Mouse (Mus musculus): Measurements from ENCODE around the gene Ttc5. TPM values are rescaled to one million over a fixed set of nuclear protein-coding genes. Genes with fewer than 3 reads are reported as not detected.
"Not testable (repeated sequence)": the region's sequence is repeated elsewhere in the genome, so short reads cannot be mapped to it uniquely, and the experiment has no call there.

Ttc5 gene
- total RNA-seq (2021) = 33.6 and 40.3 TPM in 2 replicates
- long read RNA-seq, experiment 1, transcript Ttc5-201 (10 exons, 1,842 nt) = major isoform, 74 of 97 reads
- long read RNA-seq, experiment 1, partial matches to known transcripts = 3 of 97 reads
- long read RNA-seq, experiment 1, other reads (novel, unspliced or antisense) = 14 of 97 reads
- long read RNA-seq, experiment 2, transcript Ttc5-201 (10 exons, 1,842 nt) = major isoform, 58 of 74 reads
- long read RNA-seq, experiment 2, partial matches to known transcripts = 4 of 74 reads
- long read RNA-seq, experiment 2, other reads (novel, unspliced or antisense) = 8 of 74 reads

DNA sequence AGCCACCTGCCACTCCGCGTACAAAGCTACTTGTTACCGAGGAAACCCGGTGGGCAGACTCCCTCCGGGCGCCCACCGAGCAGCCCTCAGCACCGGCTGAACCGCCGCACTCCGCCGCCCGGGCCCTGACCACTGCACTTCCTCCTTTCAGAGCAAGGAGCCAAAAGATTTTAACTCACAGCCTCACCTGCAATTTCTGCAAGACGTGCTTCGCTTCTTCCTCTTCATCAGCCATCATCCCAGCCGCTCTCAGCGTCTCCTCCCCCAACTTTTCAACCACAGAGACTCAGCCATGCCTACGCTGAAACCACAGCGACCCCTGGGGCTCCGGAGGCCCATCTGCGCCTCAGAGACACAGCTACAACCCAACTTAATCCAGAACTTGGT, at the start of gene Ttc5:
TSS of gene Ttc5 (minus strand) at position 269 of the 387 bp plus-strand sequence.
- DNase-seq = peak; percentile 95

GRCm38 (mm10) chr14:50834435-50834834, 49.1 kb upstream of the Ttc5 start:
- no peak for DNase-seq

- no peak for DNase-seq
Measured at GRCm38 (mm10) chr14:50833964-50834363, 48.6 kb upstream of the Ttc5 start.

- DNase-seq = no peak
Measured at GRCm38 (mm10) chr14:50829878-50830277, 44.6 kb upstream of the Ttc5 start.

DNA sequence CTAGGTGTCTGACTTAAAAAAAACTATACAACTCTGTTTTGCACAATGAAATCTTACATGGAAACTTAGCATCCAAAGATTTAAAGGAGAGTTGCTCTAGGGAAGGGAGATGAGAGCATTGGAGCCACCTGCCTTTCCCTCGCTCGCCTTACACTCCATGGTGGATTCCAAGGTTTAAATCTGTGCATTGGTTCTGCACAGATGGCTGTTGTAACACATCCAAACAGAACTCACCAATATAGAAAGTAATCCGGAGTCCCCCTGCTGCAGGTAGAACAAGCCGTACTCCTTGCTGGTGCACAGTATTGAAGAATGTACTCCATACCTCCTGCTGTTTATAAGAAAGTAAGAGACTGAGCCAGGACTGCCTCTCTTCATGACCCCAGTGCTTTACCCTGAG, 41.3 kb upstream of the Ttc5 start:
- no peak for DNase-seq

GRCm38 (mm10) chr14:50824219-50824618, 38.9 kb upstream of the Ttc5 start:
- no peak for DNase-seq

GRCm38 (mm10) chr14:50823240-50823639, 37.9 kb upstream of the Ttc5 start:
- no peak for DNase-seq

DNA sequence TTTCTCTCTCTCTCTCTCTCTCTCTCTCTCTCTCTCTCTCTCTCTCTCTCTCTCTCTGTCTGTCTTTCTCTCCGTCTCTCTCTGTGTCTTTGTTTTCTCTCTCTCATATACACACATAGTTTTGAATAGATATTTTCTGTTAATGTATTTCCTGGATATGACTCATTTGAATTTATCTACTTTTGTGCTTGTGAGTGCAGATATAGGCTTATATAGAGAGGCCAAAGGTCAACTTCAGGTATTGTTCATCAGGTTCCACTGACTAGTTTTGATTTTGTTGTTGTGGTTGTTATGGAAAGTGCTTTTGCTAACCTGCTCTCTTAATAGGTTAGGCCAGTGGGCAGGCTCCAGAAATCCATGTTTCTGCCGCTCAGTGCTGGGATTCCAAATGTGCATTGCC, 27.7 kb upstream of the Ttc5 start:
- DNase-seq = no peak

DNA sequence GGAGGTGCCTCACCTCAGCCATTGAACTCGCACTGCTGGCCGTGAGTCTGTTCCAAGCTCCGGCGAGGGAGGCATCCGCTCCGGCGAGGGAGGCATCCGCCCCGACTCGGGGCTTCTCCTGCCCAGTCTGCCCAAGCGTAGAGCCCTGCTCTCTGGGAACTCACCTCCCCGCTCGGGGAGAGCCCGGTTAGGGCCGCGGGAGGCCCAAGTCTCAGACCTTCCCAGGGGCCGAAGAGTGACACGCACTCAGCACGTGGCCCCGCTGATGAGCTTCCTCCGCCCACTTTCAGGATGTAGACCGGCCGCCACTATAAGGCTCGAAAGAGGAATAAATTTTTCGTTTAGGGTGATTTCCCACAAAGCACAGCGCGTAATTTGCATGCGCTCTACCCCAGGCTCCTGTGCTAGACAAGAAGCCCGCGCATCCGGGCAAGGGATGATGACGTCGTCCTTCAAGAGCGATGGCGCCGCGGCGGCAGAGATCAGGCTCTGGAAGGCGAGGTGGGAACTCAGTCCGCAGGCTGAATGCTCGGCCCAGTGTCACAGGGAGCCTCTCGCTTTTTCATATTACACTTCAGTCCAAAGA, 22.3 kb upstream of the Ttc5 start, which contains the start of the genes Ccnb1ip1 and Parp2:
TSS of gene Ccnb1ip1 (minus strand) at position 246 of the 586 bp plus-strand sequence.
TSS of gene Parp2 (plus strand) at position 355 of the 586 bp plus-strand sequence.
- peak; percentile 97 for DNase-seq

- not testable (repeated sequence) for DNase-seq
Measured at GRCm38 (mm10) chr14:50806469-50806868, 21.1 kb upstream of the Ttc5 start.

DNA sequence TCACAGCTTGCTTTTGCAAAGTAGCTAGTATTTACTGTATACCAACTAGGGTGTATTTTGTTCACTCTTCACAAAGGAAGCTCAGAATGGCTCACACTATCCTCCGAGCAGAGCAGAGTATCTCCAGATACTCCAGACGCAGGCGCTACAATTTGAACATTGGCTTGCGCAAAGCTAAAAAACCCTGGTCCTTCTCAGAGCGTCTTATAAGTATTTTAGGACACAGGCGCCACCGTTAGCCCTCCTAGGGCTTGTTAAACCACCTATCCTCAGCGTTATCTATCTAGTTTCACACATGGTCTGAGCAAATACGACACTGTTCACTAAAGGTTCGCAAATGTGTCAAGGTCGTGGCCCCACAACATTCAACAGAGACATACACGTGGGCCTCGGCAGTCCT, 19.4 kb upstream of the Ttc5 start:
- no peak for DNase-seq

DNA sequence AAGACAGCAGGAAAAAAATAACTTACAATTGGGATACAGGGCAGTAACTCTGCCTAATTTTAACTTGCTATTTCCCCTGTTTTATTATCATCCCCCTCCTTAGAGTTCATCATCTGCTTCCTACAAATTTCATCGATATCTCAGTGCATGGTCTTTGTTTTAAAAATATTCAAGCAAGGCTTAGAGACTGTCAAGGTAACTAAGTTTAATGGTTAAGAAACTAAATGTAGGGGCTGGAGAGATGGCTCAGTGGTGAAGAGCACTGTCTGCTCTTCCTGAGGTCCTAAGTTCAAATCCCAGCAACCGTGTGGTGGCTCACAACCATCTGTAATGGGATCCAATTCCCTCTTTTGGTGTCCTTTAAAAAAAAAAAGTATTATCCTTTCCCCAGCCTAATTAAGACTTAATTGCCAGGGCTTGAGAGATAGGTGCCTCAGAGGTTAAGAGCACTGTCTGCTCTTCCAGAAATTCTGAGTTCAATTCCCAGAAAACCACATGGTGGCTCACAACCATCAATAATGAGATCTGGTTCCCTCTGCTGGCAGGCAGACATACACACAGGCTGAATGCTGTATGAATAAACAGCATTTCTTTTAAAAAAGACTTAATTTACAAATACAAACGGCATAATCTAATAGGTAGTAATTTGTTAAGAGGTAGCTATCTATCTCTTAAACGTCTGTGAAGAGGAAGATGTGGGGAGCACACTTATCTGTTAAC, 17.7 kb upstream of the Ttc5 start:
- DNase-seq = peak; percentile 35

DNA sequence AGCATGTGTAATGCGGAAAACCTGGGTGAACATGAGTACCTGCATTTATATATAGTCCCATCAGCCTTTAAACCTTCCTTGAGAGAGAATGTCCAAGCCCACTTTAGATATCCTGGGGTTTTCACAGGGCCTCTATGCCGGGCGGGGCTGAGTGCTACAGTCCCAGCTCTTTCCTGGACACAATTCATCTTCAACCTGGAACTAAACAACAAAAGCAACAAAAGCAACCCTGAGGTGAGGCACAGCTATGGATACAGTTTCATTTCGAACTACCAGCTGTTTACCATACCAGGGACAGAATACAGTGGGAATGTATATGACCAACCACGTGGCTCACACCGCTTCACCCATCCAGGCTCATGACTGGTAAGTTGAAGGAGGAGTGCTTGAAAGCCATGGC, 17.1 kb upstream of the Ttc5 start:
- no peak for DNase-seq

DNA sequence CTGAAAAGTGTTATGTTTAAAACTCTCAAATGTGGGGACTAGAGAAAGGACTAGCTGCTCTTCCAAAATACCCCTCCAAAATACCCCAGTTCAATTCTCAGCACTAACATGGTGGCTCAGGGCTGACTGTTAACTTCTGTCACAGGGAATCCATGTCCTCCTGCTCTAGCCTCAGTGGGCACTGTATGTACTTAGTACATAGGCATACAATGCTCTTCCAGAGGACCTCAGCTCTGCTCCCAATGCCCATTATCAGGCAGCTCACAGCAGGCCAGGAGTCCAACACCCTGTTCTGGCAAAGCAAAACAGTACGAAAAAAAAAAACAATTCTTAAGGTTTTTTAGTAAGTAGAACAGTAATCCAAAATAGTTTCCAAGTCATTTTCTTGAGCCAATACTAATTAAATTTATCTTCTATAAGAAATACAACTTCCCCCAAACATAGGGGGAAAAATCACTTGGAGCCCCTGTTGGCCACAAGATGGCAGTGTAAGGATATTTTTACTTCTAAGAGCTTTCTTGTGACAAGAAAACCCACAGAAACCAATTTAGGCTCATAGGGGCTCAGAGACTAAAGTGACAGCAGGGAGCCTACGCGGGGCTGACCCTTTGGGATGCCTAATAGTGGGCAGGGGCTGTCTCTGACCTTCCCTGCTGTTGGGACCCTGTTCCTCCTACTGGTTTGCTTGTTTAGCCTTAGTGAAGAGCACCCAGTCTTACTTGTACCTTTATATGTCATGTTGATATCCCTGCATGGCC, 14.4 kb upstream of the Ttc5 start:
- peak; percentile 37 for DNase-seq

GRCm38 (mm10) chr14:50798512-50798911, 13.2 kb upstream of the Ttc5 start:
- DNase-seq = peak; percentile 15

- DNase-seq = no peak
Measured at GRCm38 (mm10) chr14:50796464-50796863, 11.1 kb upstream of the Ttc5 start.

DNA sequence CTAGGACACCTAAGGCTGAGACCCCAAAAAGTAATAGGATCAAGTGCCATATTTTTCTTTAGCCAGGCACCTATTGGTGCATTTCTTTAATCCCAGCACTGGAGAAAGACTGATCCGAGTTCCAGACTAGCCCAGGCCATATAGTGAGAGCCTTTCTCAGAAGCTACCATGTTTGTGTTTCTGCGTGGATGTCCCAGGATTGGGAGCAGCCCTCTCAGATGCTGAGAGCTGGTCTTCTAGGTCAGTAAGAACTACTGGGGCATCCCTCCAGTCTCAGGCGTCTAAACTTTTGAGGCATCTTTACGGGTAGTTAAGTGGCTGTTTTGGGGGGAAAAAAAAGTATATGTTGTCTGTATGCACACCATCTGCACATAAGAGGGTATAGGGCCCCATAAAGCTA, 10.6 kb upstream of the Ttc5 start:
- no peak for DNase-seq

DNA sequence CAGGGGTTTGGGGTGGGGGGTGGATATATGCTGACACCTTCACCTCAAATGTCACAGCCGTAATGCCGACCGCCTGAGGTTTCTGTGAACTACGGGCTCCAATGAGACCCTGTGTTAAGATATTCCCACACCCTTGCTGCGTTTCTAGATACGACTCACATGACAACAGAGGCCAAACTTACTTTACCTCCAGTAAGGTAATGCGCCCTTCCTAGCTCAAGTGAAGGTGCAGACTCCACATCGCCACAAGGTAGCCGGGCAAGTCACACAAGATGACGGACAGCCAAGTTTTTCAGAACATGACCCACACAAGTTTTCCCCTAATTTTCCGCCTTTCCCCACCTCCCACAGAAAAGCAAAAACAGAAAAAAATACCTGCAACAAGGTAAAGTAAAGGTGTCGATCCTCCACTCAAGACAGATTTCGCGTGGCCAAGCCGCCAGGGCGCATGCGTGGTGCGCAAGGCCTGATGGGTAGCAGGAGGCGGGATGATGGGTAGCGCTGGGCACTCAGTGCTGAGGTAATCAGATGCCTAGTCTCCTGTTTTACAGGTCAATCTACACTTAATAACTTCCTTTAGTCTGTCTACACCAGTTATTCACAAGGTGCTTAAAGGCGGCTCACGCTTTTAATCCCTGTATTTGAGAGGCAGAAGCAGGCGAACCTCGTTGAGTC, 10.1 kb upstream of the Ttc5 start:
- DNase-seq = no peak

DNA sequence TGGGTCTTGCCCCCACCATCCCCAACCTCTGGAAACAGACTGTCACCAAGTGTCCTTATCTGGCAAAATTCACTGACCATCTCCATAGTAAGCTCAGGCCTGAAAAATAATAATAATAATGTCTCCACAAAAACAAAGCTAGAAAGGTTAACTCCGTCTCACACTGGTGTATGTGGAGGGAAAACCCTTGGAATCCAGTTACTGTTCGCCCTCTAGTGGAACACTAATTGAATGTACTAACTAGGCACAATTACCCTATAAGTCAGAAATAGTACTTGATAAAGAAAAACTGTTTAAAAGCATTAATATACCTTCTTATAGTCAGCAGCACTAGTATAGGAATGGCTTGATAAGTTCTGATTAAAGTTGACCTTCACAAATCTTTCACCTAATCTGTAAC, 2.8 kb upstream of the Ttc5 start:
- DNase-seq = no peak

- no peak for DNase-seq
Measured at GRCm38 (mm10) chr14:50784391-50785250, 698 bp downstream of the Ttc5 start.

DNA sequence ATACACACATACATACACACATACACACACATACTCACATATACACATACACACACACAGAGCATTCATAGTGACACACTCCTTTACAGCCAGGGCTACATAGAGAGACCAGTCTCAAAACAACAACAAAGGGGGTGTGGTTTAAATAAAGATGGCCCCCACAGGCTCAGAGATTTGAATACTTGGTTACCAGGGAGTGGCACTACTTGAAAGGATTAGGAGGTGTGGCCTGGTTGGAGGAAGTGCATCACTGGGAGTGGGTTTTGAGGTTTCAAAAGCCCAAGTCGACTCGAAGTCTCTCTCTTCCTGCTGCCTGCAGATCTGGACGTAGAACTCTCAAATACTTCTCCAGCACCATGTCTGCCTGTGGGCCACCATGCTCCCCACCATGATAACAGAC, 3.2 kb downstream of the Ttc5 start:
- DNase-seq = no peak
